Mouse (Mus musculus) G1E (cell line): ENCODE results near the gene Whrn. TPM values are rescaled to one million over a fixed set of nuclear protein-coding genes. Genes with fewer than 3 reads are reported as not detected.

Experiments
- ATAC-seq: 2 replicates; pipeline ENCODE4 v1.8.0; 2016; ENCODE audit warnings: mild to moderate bottlenecking; ENCODE audit not compliant: insufficient number of reproducible peaks, poor library complexity, low FRiP score, severe bottlenecking; ENCODE audit errors: extremely low read depth
- DNase-seq: peaks from one replicate; pipeline ENCODE4 v3.0.0; 2012; ENCODE audit warnings: low spot score
- H3K27me3 ChIP-seq: 2 replicates; pipeline ENCODE4 v1.6.1; 2012; ENCODE audit warnings: mild to moderate bottlenecking, low read length, inconsistent platforms; ENCODE audit not compliant: insufficient read depth
- H3K36me3 ChIP-seq: replicated peaks from 2 replicates; pipeline ENCODE3; 2012; ENCODE audit warnings: mild to moderate bottlenecking, inconsistent platforms
- H3K4me1 ChIP-seq: 2 replicates; pipeline ENCODE4 v1.6.1; 2012; ENCODE audit warnings: low read depth, low read length, inconsistent platforms, mixed read lengths; ENCODE audit not compliant: insufficient read depth
- H3K4me3 ChIP-seq: 2 replicates; pipeline ENCODE4 v1.5.1; 2012; ENCODE audit warnings: low read depth, mild to moderate bottlenecking, inconsistent platforms, low read length, moderate library complexity, mixed read lengths
- H3K9me3 ChIP-seq: replicated peaks from 2 replicates; pipeline ENCODE4 v1.6.1; 2012; ENCODE audit warnings: inconsistent platforms
- CTCF ChIP-seq: IDR thresholded peaks from 2 replicates; pipeline ENCODE4 v1.5.1; 2012; ENCODE audit warnings: low read depth, low read length, inconsistent platforms, mixed read lengths
- GATA1 ChIP-seq: IDR thresholded peaks from 2 replicates; pipeline ENCODE4 v1.6.1; 2012; ENCODE audit warnings: borderline replicate concordance, low read length, inconsistent platforms, mixed read lengths
- GATA2 ChIP-seq: IDR thresholded peaks from 2 replicates; pipeline ENCODE4 v1.6.1; 2012; ENCODE audit warnings: low read depth, low read length, inconsistent platforms, borderline replicate concordance
- POLR2AphosphoS5 ChIP-seq: IDR thresholded peaks from 2 replicates; pipeline ENCODE4 v1.6.1; 2012; ENCODE audit warnings: low read depth, low read length, inconsistent platforms; ENCODE audit not compliant: insufficient replicate concordance
- TAL1 ChIP-seq: conservative IDR thresholded peaks from 2 replicates; pipeline ENCODE4 v1.6.1; 2012; ENCODE audit warnings: low read depth, low read length, inconsistent platforms, mixed read lengths
- polyA plus RNA-seq: library from polyadenylated mRNA; stranded (reverse); fragments of >175 nt; gene quantifications from 2 replicates; pipeline ENCODE4 v1.2.3, GENCODE M21; 2012
- total RNA-seq, 2 experiments: library from RNA; stranded (forward) in 1 of 2; stranded (reverse) in 1 of 2; fragments of 200-1000 nt in 1 of 2; fragments of >200 nt in 1 of 2; fragmentation: Nextera tagmentation in 1 of 2; gene quantifications; 2 replicates each; pipeline ENCODE4 v1.2.3; 2014 to 2017

The Whrn gene
- total and polyA plus RNA-seq, 3 experiments, result 0.38 TPM; not detected in 2

GRCm38 (mm10) chr4:63514454-63514984 lies 18.7 kb upstream of the Whrn start:
- Histone ChIP-seq H3K27me3 (no peaks in the 10 kb centered on the region), H3K4me3 (no peak overlapping the region), H3K4me1 (no peaks in the 10 kb centered on the region), H3K9me3 (peaks cover 5% of the 10 kb centered on the region; the same call in 1 of the 2 replicates), H3K36me3 (no peaks in the 10 kb centered on the region)
- TF ChIP-seq GATA2, result no peak
- DNase-seq (no peak), ATAC-seq (no peak)

- H3K4me3 ChIP-seq, result no peak overlapping the region
Measured at GRCm38 (mm10) chr4:63512921-63513320, 17.1 kb upstream of the Whrn start.

GRCm38 (mm10) chr4:63508232-63508631 lies 12.4 kb upstream of the Whrn start:
- no peaks in the 10 kb centered on the region for H3K27me3 ChIP-seq
- peaks cover 18% of the 10 kb centered on the region for H3K9me3 ChIP-seq
- H3K4me3 ChIP-seq, result no peak overlapping the region
- ATAC-seq, result no peak
- H3K36me3 ChIP-seq, result no peaks in the 10 kb centered on the region
- TF ChIP-seq TAL1, result no peak
- no peaks in the 10 kb centered on the region for H3K4me1 ChIP-seq
- no peak for DNase-seq

More at GRCm38 (mm10) chr4:63512921-63513320, 17.1 kb upstream of the Whrn start:
- peaks cover 7% of the 10 kb centered on the region; the same call in 1 of the 2 replicates for H3K9me3 ChIP-seq
- H3K27me3 ChIP-seq, result no peaks in the 10 kb centered on the region
- no peaks in the 10 kb centered on the region for H3K36me3 ChIP-seq
- DNase-seq (no peak), ATAC-seq (no peak)
- no peaks in the 10 kb centered on the region for H3K4me1 ChIP-seq
- TF ChIP-seq POLR2AphosphoS5, result no peak

- H3K4me3 ChIP-seq, result no peak overlapping the region
- TF ChIP-seq CTCF, result no peak
- no peak for ATAC-seq
- DNase-seq, result no peak
- no peaks in the 10 kb centered on the region for H3K36me3 ChIP-seq
- H3K9me3 ChIP-seq, result peaks cover 16% of the 10 kb centered on the region
- H3K27me3 ChIP-seq, result no peaks in the 10 kb centered on the region
- H3K4me1 ChIP-seq, result no peaks in the 10 kb centered on the region
Measured at GRCm38 (mm10) chr4:63507478-63507877, 11.7 kb upstream of the Whrn start.

GRCm38 (mm10) chr4:63503949-63504348 lies 8.2 kb upstream of the Whrn start:
- H3K4me3 ChIP-seq, result no peak overlapping the region
- no peak for DNase-seq
- TF ChIP-seq TAL1 (no peak), GATA2 (no peak), POLR2AphosphoS5 (no peak), CTCF (no peak), GATA1 (no peak)
- H3K36me3 ChIP-seq, result no peaks in the 10 kb centered on the region
- H3K4me1 ChIP-seq, result no peaks in the 10 kb centered on the region
- ATAC-seq, result no peak
- H3K9me3 ChIP-seq, result peaks cover 34% of the 10 kb centered on the region
- no peaks in the 10 kb centered on the region for H3K27me3 ChIP-seq

GRCm38 (mm10) chr4:63501050-63501449 lies 5.3 kb upstream of the Whrn start:
- Histone ChIP-seq H3K36me3 (no peaks in the 10 kb centered on the region), H3K27me3 (no peaks in the 10 kb centered on the region), H3K9me3 (peaks cover 36% of the 10 kb centered on the region), H3K4me1 (no peaks in the 10 kb centered on the region), H3K4me3 (no peak overlapping the region)
- no peak for DNase-seq
- TF ChIP-seq GATA2 (no peak), POLR2AphosphoS5 (no peak)
- no peak for ATAC-seq

- DNase-seq, result no peak
- H3K4me1 ChIP-seq, result no peaks in the 10 kb centered on the region
- no peaks in the 10 kb centered on the region for H3K36me3 ChIP-seq
- H3K9me3 ChIP-seq, result peaks cover 57% of the 10 kb centered on the region
- H3K27me3 ChIP-seq, result no peaks in the 10 kb centered on the region
- TF ChIP-seq TAL1 (no peak), GATA2 (no peak), GATA1 (no peak), POLR2AphosphoS5 (no peak), CTCF (no peak)
- ATAC-seq, result no peak
- no peak overlapping the region for H3K4me3 ChIP-seq
Measured at GRCm38 (mm10) chr4:63498346-63498745, 2.6 kb upstream of the Whrn start.
